Mouse (Mus musculus) myocyte (in vitro differentiated cells): ENCODE data around the gene 5330417C22Rik. TPM values are rescaled to one million over a fixed set of nuclear protein-coding genes. Genes with fewer than 3 reads are reported as not detected.

ENCODE experiments used
- H3K27me3 ChIP-seq: one replicate; pipeline ENCODE4 v1.6.1; 2011; ENCODE audit not compliant: control insufficient read depth, insufficient read depth, insufficient read length
- H3K36me3 ChIP-seq: one replicate; pipeline ENCODE4 v1.6.1; 2011; ENCODE audit not compliant: control insufficient read depth, insufficient read depth
- H3K4me2 ChIP-seq: one replicate; pipeline ENCODE4 v1.6.1; 2011; ENCODE audit warnings: low read depth, control low read depth
- H3K4me3 ChIP-seq: one replicate; pipeline ENCODE4 v1.5.1; 2011; ENCODE audit warnings: mild to moderate bottlenecking, control low read depth, moderate library complexity
- H3K79me2 ChIP-seq: one replicate; pipeline ENCODE4 v1.6.1; 2011; ENCODE audit not compliant: control insufficient read depth, insufficient read depth
- H3ac ChIP-seq: one replicate; pipeline ENCODE4 v1.6.1; 2011; ENCODE audit not compliant: control insufficient read depth, insufficient read length
- CEBPB ChIP-seq: IDR thresholded peaks from 2 replicates; pipeline ENCODE4 v1.6.1; 2011; ENCODE audit warnings: mild to moderate bottlenecking, moderate library complexity; ENCODE audit not compliant: poor library complexity, insufficient read depth, severe bottlenecking
- E2F4 ChIP-seq: IDR thresholded peaks from one replicate; pipeline ENCODE4 v1.6.1; 2011; ENCODE audit warnings: mild to moderate bottlenecking, control low read depth, moderate library complexity; ENCODE audit not compliant: insufficient read depth
- MAX ChIP-seq: IDR thresholded peaks from one replicate; pipeline ENCODE4 v1.6.1; 2011; ENCODE audit warnings: low read depth, mild to moderate bottlenecking, control low read depth
- MYOD1 ChIP-seq, 3 experiments: IDR thresholded peaks; one replicate each; pipeline ENCODE4 v1.6.1; 2011; ENCODE audit warnings: control low read depth in 2 of 3, low read depth in 2 of 3, mild to moderate bottlenecking in 2 of 3, moderate library complexity in 1 of 3; ENCODE audit not compliant: insufficient read length in 2 of 3, control insufficient read depth in 1 of 3
- MYOG ChIP-seq, 3 experiments: IDR thresholded peaks; one replicate each; pipeline ENCODE4 v1.6.1; 2011; ENCODE audit warnings: control low read depth in 2 of 3, low read depth in 2 of 3, mild to moderate bottlenecking in 2 of 3; ENCODE audit not compliant: insufficient read length in 2 of 3, control insufficient read depth in 1 of 3, insufficient read depth in 1 of 3
- POLR2A ChIP-seq: IDR thresholded peaks from one replicate; pipeline ENCODE4 v1.6.1; 2011; ENCODE audit warnings: low read depth, mild to moderate bottlenecking, control low read depth, moderate library complexity; ENCODE audit not compliant: insufficient read length
- POLR2AphosphoS2 ChIP-seq: IDR thresholded peaks from one replicate; pipeline ENCODE4 v1.6.1; 2011; ENCODE audit warnings: low read depth, control low read depth; ENCODE audit not compliant: insufficient read length
- REST ChIP-seq: IDR thresholded peaks from one replicate; pipeline ENCODE4 v1.6.1; 2011; ENCODE audit warnings: mild to moderate bottlenecking, control low read depth, moderate library complexity; ENCODE audit not compliant: insufficient read depth, insufficient read length
- SRF ChIP-seq: IDR thresholded peaks from one replicate; pipeline ENCODE4 v1.6.1; 2011; ENCODE audit warnings: low read depth; ENCODE audit not compliant: control insufficient read depth, insufficient read length
- TCF12 ChIP-seq: IDR thresholded peaks from one replicate; pipeline ENCODE4 v1.6.1; 2011; ENCODE audit warnings: mild to moderate bottlenecking, control low read depth; ENCODE audit not compliant: poor library complexity, insufficient read depth, severe bottlenecking
- TCF3 ChIP-seq: IDR thresholded peaks from one replicate; pipeline ENCODE4 v1.6.1; 2011; ENCODE audit warnings: low read depth, control low read depth; ENCODE audit not compliant: insufficient read length
- USF1 ChIP-seq: IDR thresholded peaks from one replicate; pipeline ENCODE4 v1.6.1; 2011; ENCODE audit warnings: low read depth, mild to moderate bottlenecking, control low read depth, moderate library complexity
- polyA plus RNA-seq: library from polyadenylated mRNA; unstranded; fragments of >200 nt; fragmentation: generic; extraction: Trizol; gene quantifications from one replicate; pipeline ENCODE4 v1.2.1, GENCODE M21; 2012; ENCODE audit warnings: missing spikeins

The 5330417C22Rik gene
- polyA plus RNA-seq, result 0.05 TPM

GRCm38 (mm10) chr3:108536517-108537260 lies at the start of gene 5330417C22Rik:
TSS of gene 5330417C22Rik (minus strand) at chr3:108536536.
- Histone ChIP-seq H3K4me3 (peak within 1 kb of the TSS; percentile 4), H3K4me2 (peak within 1 kb of the TSS; percentile 79), H3K27me3 (peaks cover 38% of the 10 kb centered on the region), H3ac (no peak within 1 kb of the TSS), H3K79me2 (no peaks in the 10 kb centered on the region), H3K36me3 (no peaks in the 10 kb centered on the region)
- TF ChIP-seq CEBPB, result no peak
- no peak for TF ChIP-seq USF1
- TF ChIP-seq MYOG (IDR thresholded peaks at IDR 0.05; ENCODE audit: control insufficient read depth in 1 of 3, insufficient read depth in 1 of 3, insufficient read length in 2 of 3, low read depth in 2 of 3), result no peak
- no peak for TF ChIP-seq MYOD1 (IDR thresholded peaks at IDR 0.05; ENCODE audit: control insufficient read depth in 1 of 3, insufficient read length in 2 of 3, low read depth in 2 of 3)
- no peak for TF ChIP-seq TCF3
- no peak for TF ChIP-seq SRF
- no peak for TF ChIP-seq POLR2A
- TF ChIP-seq REST, result no peak
- TF ChIP-seq POLR2AphosphoS2, result no peak
- no peak for TF ChIP-seq MAX
- TF ChIP-seq E2F4, result no peak

GRCm38 (mm10) chr3:108584580-108584979 lies 48.2 kb upstream of the 5330417C22Rik start:
- no peak for TF ChIP-seq MYOG (IDR thresholded peaks at IDR 0.05; ENCODE audit: control insufficient read depth in 1 of 3, insufficient read depth in 1 of 3, insufficient read length in 2 of 3, low read depth in 2 of 3)
- TF ChIP-seq MAX, result no peak
- TF ChIP-seq SRF, result no peak
- TF ChIP-seq TCF3, result no peak
- TF ChIP-seq POLR2AphosphoS2, result no peak
- no peak for TF ChIP-seq MYOD1 (IDR thresholded peaks at IDR 0.05; ENCODE audit: control insufficient read depth in 1 of 3, insufficient read length in 2 of 3, low read depth in 2 of 3)
- TF ChIP-seq POLR2A, result no peak
- TF ChIP-seq USF1, result no peak
- TF ChIP-seq REST, result no peak
- TF ChIP-seq CEBPB, result no peak
- TF ChIP-seq E2F4, result no peak
- no peak for TF ChIP-seq TCF12
- Histone ChIP-seq H3K79me2 (no peaks in the 10 kb centered on the region), H3ac (no peak overlapping the region), H3K4me3 (no peak overlapping the region), H3K36me3 (peaks cover 4% of the 10 kb centered on the region), H3K4me2 (no peak overlapping the region), H3K27me3 (no peaks in the 10 kb centered on the region)

GRCm38 (mm10) chr3:108574018-108574417 lies 37.7 kb upstream of the 5330417C22Rik start:
- no peak overlapping the region for H3K4me3 ChIP-seq
- H3K27me3 ChIP-seq, result no peaks in the 10 kb centered on the region
- H3K4me2 ChIP-seq, result no peak overlapping the region
- TF ChIP-seq USF1 (no peak), SRF (no peak), POLR2A (no peak), REST (no peak), TCF12 (no peak), MYOD1 (IDR thresholded peaks at IDR 0.05; ENCODE audit: control insufficient read depth in 1 of 3, insufficient read length in 2 of 3, low read depth in 2 of 3) (no peak), POLR2AphosphoS2 (no peak)
- peaks cover 17% of the 10 kb centered on the region for H3K79me2 ChIP-seq
- H3K36me3 ChIP-seq, result no peaks in the 10 kb centered on the region
- H3ac ChIP-seq, result no peak overlapping the region

GRCm38 (mm10) chr3:108572309-108573010 lies 36.1 kb upstream of the 5330417C22Rik start:
- Histone ChIP-seq H3K36me3 (no peaks in the 10 kb centered on the region), H3K27me3 (peaks cover 6% of the 10 kb centered on the region), H3K4me3 (peak overlapping the region; percentile 81), H3K79me2 (peaks cover 17% of the 10 kb centered on the region), H3ac (no peak overlapping the region), H3K4me2 (peak overlapping the region; percentile 99)
- no peak for TF ChIP-seq MYOD1 (IDR thresholded peaks at IDR 0.05; ENCODE audit: control insufficient read depth in 1 of 3, insufficient read length in 2 of 3, low read depth in 2 of 3)
- TF ChIP-seq USF1, result no peak
- no peak for TF ChIP-seq MYOG (IDR thresholded peaks at IDR 0.05; ENCODE audit: control insufficient read depth in 1 of 3, insufficient read depth in 1 of 3, insufficient read length in 2 of 3, low read depth in 2 of 3)
- no peak for TF ChIP-seq CEBPB
- no peak for TF ChIP-seq SRF
- no peak for TF ChIP-seq POLR2A
- TF ChIP-seq TCF3, result no peak
- TF ChIP-seq E2F4, result no peak
- no peak for TF ChIP-seq POLR2AphosphoS2
- no peak for TF ChIP-seq REST
- no peak for TF ChIP-seq TCF12
- no peak for TF ChIP-seq MAX
